Mouse (Mus musculus) right cerebral cortex, adult 2 months (tissue): ENCODE data around the gene Alkbh6.
A peak's percentile ranks its signal among the peaks of the same experiment; 100 is the strongest.

Experiments
- DNase-seq, 2 experiments: peaks; one replicate each; pipeline ENCODE4 v3.0.0; 2021 to 2022; ENCODE audit warnings: low spot score in 2 of 2

The Alkbh6 gene

GRCm38 (mm10) chr7:30308076-30309005 is at the start of gene Alkbh6:
Gene Alkbh6 (plus strand): TSS chr7:30308717.
- peak; percentile 97 for DNase-seq

DNA sequence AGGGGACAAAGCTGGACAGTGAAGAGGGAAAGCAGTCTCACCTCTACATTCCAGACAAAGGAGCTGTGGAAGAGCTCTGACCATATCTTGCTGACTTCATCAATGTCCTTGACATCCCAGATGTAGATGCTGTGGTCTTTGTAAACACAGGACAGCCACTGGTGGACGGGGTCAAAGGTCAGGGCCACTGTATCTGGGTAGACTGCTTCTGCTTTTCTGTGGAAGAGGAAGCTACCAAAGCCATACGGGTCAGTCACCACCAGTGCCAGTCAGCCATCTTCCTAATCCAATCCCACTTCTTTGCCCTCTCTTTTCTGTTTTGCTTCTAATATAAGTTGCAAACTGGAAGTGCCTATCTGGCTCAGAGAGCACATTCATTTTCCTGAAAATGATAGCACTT is 43.5 kb upstream of the Alkbh6 start:
- DNase-seq = no peak

DNA sequence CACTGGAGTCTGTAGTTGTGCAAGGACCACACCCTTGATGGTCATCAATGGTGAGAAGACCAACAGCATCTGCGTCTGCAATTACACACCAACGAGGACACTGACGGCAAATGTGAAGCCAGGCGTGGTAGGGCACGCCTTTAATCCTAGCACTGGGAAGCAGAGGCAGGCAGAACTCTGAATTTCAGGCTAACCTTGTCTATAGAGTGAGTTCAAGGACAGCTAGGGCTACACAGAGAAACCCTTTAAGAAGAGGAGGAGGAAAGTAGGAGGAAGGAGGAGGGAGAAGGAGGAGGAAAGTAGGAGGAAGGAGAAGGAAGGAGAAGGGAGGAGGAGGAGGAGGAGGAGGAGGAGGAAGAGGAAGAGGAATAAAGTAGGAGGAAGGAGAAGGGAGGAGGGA is 43.0 kb upstream of the Alkbh6 start:
- no peak for DNase-seq

DNA sequence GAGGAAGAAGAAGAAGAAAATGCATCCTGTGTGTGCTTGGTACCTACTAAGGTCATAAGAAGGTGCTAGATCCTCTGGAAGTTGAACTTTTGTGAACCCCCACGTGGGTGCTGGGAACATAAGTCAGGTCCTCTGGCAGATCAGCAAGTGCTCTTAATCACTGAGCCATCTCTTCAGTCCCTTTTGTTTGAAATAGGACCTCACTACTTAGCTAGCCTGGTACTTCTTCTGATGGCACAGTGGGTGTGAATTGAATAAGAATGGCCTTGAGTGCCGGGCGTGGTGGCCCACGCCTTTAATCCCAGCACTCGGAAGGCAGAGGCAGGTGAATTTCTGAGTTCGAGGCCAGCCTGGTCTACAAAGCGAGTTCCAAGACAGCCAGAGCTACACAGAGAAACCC is 42.6 kb upstream of the Alkbh6 start:
- DNase-seq = no peak

- no peak for DNase-seq
Observed at GRCm38 (mm10) chr7:30266780-30267179, 41.7 kb upstream of the Alkbh6 start.

DNA sequence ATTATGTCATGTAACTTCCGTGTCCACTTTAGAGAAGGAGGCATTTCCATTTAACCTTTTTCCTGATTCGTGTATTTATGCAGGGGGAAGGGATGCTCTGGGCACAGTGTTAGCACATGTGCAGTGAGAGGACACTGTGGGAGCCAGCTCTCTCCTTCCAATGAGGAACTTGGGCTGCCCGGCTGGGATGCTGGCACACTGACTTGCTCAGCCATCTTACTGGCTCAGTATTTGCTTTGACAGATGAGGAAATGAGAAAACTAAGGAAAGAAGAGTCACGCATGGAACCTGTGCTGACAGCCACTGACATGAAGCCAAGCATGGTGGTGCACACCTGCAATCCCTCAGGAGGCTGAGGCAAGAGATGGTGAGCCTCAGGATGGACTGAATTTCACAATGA is 38.9 kb upstream of the Alkbh6 start:
- DNase-seq = no peak

GRCm38 (mm10) chr7:30274383-30274782 is 34.1 kb upstream of the Alkbh6 start:
- DNase-seq = no peak

- DNase-seq = no peak
Observed at GRCm38 (mm10) chr7:30278911-30279310, 29.6 kb upstream of the Alkbh6 start.

DNA sequence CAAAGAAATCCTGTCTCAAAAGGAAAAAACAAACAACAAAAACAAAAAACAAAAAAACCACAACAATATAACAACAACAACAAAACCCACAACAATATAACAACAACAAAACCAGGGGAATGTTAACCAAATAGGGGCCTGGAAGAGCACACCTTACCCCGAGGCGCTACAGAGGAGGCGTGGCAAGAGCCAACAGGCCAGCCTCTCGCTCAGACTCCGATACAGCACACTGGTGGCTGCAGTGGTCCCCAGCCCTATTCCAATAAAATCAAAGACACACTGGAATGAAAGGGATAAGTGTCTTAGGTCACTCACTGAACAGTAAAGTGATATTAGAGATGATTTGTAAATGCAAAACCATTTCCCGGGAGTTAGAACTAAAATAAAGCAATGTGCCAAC is 29.0 kb upstream of the Alkbh6 start:
- no peak for DNase-seq

GRCm38 (mm10) chr7:30279951-30280669 is 28.4 kb upstream of the Alkbh6 start, which contains the start of the genes Thap8 and Wdr62:
Gene Thap8 (plus strand): TSS chr7:30280094.
Gene Wdr62 (minus strand): TSS chr7:30280419.
- DNase-seq = peak; percentile 89 to 92

DNA sequence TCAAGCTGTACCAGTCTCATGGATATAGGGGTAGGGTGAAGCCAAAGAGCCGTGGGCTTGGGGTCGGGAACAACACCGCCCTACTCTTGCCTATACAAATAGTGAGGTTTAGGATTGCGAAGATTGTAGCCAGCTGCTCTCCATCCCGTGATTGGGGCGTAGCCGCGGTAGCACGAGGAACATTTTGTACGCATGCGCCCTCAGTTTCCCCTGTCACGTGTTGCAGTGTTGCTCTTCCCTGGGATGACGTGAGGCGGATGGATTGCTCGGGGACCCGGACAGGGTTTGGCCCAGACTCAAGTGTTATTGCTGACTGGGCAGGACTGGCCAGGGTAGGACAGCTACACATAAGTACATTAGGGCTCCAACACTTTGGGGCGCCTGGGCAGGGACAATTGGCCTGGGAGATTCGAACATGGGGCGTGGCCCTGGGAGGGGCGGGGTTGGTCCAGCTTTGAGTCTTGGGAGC is 27.8 kb upstream of the Alkbh6 start:
- DNase-seq = peak; percentile 85

DNA sequence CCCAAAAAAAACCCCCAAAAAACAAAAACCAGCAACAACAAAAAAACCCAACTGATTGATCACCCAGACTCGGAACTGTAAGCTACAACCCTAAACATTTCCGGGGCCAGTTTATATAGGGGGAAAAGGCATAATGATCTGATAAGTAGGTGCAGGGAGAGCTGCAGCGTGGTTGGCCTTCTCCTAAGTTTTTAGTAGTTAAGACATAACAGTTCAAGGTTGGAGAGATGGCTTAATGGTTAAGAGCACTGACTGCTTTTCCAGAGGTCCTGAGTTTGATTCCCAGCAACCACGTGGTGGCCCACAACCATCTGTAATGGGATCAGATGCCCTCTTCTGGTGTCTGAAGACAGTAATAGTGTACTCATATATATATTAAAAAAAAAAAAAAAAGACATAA is 27.0 kb upstream of the Alkbh6 start:
- no peak for DNase-seq

DNA sequence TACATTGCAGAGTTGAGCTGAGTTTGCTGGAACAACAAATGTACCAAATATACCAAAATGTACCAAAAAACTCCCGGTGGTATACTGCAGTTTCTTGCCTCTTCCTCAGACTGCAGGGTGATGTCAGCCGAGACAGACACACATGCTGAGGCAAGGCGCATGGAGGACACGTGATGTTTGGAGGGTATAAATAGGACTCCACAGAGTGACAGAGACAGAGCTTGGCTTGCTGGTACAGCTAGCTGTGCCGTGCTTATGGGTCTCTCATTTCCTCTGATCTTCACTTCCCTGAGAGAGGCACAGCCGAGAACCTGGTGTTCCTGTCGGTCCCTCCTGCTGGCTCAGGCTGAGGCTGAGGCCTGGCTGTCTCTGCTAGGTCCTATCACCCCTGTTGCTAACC is 25.8 kb upstream of the Alkbh6 start:
- no peak for DNase-seq

DNA sequence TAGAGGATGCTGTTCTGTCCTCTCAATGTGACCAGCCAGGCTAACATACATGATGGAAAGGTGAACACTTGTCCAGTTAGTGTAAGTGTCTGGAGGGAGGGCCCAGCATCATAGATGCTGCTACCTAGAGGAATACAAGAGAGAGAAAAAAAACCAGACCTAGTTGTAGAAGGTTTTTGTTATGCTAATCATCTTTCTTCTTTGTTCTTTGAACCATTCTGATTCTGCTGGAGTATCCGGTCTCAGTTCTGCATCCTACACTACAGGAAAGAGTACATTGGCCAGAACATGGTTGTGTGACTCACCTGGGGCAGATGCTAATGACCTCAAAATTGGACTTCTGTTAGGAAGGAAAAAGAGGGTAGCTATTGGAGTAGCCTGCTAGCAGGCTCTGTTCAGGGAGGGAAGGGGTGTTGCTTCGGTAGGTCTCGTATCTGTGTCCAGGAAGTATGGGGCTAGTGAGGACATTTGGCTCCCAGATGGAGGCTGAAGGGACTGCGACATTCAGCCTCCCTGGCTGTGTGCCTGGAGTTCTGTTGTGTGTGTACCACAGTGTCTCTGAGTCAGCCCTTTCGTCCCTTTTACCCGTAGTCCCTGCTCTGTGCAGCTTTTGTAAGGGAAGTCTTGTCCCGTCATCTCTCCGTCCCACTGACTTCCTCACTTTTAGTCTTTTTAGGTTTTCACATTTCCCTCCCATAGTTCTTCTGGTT is 21.7 kb upstream of the Alkbh6 start:
- no peak for DNase-seq

GRCm38 (mm10) chr7:30288046-30288445 is 20.5 kb upstream of the Alkbh6 start:
- DNase-seq = no peak

- no peak for DNase-seq
Observed at GRCm38 (mm10) chr7:30289071-30289713, 19.3 kb upstream of the Alkbh6 start.

DNA sequence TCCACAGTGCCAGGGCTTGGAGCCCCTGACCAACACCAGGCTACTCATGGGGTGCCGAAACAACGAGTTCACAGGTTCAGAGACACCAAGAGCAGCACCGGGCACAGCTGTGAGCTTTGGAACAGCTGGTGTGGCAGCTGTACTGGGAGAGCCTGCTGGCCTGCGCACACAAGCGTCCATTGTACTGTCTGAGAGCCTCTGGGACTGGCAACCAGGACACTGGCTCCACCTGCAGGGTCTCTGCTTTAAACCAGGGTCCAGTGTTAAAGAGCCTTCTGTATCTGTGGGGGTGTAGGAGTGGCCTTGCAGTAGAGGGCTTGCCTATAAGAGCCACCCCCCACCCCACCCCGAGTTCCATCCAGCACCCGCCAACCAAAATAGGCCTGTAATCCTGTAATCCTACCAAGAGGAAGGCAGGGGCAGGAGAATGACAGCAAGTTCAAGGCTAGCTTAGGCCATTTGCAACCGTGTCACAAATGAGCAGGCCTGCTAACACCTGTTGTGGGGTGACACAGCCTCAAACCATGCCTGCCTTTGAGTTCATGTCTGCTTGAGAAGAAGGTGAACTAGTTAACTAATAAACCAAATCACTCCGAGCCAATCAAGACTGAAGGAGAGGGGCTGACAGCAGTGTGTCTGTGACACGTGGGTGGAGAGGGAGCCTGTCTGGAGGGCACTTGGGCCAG is 18.7 kb upstream of the Alkbh6 start:
- DNase-seq = no peak

- peak; percentile 93 to 94 for DNase-seq
Observed at GRCm38 (mm10) chr7:30291215-30292131, 17.0 kb upstream of the Alkbh6 start, which contains the start of gene Clip3. Gene Clip3 (plus strand): TSS chr7:30291728.

GRCm38 (mm10) chr7:30293795-30294194 is 14.7 kb upstream of the Alkbh6 start:
- DNase-seq = peak; percentile 52 to 59

- DNase-seq = no peak
Observed at GRCm38 (mm10) chr7:30294296-30294695, 14.2 kb upstream of the Alkbh6 start.
